Mouse (Mus musculus) limb, embryonic 15.5 days (tissue): Measurements from ENCODE around the gene Tmem160. TPM values are rescaled to one million over a fixed set of nuclear protein-coding genes. Genes with fewer than 3 reads are reported as not detected.

Experiments
- ATAC-seq: fragments of 200-750 bp; cut with Nextera tagmentation; 2 replicates; pipeline ENCODE4 v1.8.0; 2017; ENCODE audit warnings: low read depth, moderate TSS enrichment; ENCODE audit not compliant: insufficient number of reproducible peaks, low FRiP score, low TSS enrichment
- H3K27ac ChIP-seq: fragments of 300-500 bp; sonication (generic); 2 replicates; pipeline ENCODE4 v1.5.1; 2015; ENCODE audit warnings: moderate library complexity, mild to moderate bottlenecking, inconsistent platforms
- H3K27me3 ChIP-seq: fragments of 300-500 bp; sonication (generic); 2 replicates; pipeline ENCODE4 v1.6.1; 2015; ENCODE audit warnings: inconsistent platforms
- H3K36me3 ChIP-seq: fragments of 300-500 bp; sonication (generic); 2 replicates; pipeline ENCODE4 v1.6.1; 2015; ENCODE audit warnings: inconsistent platforms
- H3K4me1 ChIP-seq: fragments of 300-500 bp; sonication (generic); 2 replicates; pipeline ENCODE4 v1.6.1; 2015; ENCODE audit warnings: inconsistent platforms
- H3K4me2 ChIP-seq: fragments of 300-500 bp; sonication (generic); 2 replicates; pipeline ENCODE4 v1.6.1; 2015; ENCODE audit warnings: mild to moderate bottlenecking, inconsistent platforms
- H3K4me3 ChIP-seq: fragments of 300-500 bp; sonication (generic); 2 replicates; pipeline ENCODE4 v1.5.1; 2015; ENCODE audit warnings: mild to moderate bottlenecking, inconsistent platforms
- H3K9ac ChIP-seq: fragments of 300-500 bp; sonication (generic); 2 replicates; pipeline ENCODE4 v1.6.1; 2015; ENCODE audit warnings: inconsistent platforms
- H3K9me3 ChIP-seq: fragments of 300-500 bp; sonication (generic); 2 replicates; pipeline ENCODE4 v1.6.1; 2016; ENCODE audit warnings: inconsistent platforms
- WGBS: fragments of 180-500 bp; shearing (Covaris S2); methylation state at CpG from one replicate; pipeline ENCODE4 v1.1.7; 2015; 5-methylcytosine and 5-hydroxymethylcytosine counted together
- polyA plus RNA-seq: library from polyadenylated mRNA; unstranded; fragments of >200 nt; fragmentation: Nextera tagmentation; extraction: Ambion mirVana; gene quantifications from 2 replicates; pipeline ENCODE4 v1.2.1, GENCODE M21; 2015

Tmem160 gene
- polyA plus RNA-seq, 1 experiment from 2014 or later, result 39.2 TPM

- no peaks in the 10 kb centered on the region for H3K27me3 ChIP-seq
- H3K36me3 ChIP-seq, result peaks cover 44% of the 10 kb centered on the region
- ATAC-seq, result no peak
- H3K4me2 ChIP-seq, result no peak overlapping the region
- H3K4me3 ChIP-seq, result no peak overlapping the region
- H3K4me1 ChIP-seq, result no peaks in the 10 kb centered on the region
- no peaks in the 10 kb centered on the region for H3K9me3 ChIP-seq
- 80% methylated on average over 3 of the region's 3 CpGs for WGBS
- no peak overlapping the region for H3K9ac ChIP-seq
- H3K27ac ChIP-seq, result no peak overlapping the region
Measured at GRCm38 (mm10) chr7:16496260-16496659, 43.7 kb downstream of the Tmem160 start.

DNA sequence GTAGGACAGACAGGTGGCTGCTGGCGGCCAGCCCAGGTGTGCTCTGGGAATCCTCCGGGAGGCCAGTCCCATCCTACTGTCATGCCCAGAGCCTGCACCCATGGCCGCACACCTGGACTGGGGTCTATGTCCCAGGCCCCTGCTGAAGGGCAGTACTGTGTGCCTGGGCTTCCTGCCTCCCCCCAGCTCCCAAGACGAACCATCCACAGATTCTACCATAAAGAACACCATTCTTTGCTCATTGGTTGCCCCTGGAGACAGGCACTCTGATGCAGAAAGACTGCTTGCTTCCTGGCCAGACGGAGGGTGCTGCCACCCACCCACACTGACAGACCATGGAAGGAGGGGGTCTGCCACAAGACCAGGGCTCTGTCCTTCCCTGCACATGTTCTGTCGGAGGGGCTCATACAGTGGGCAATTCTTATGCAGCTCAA, 47.1 kb downstream of the Tmem160 start:
- 84% methylated on average over 6 of the region's 6 CpGs for WGBS
- no peak for ATAC-seq
- H3K4me1 ChIP-seq, result no peaks in the 10 kb centered on the region
- H3K9ac ChIP-seq, result no peak overlapping the region
- no peaks in the 10 kb centered on the region for H3K9me3 ChIP-seq
- H3K4me2 ChIP-seq, result no peak overlapping the region
- peaks cover 73% of the 10 kb centered on the region for H3K36me3 ChIP-seq
- no peaks in the 10 kb centered on the region for H3K27me3 ChIP-seq
- H3K27ac ChIP-seq, result no peak overlapping the region
- H3K4me3 ChIP-seq, result no peak overlapping the region

- no peaks in the 10 kb centered on the region for H3K27me3 ChIP-seq
- no peaks in the 10 kb centered on the region for H3K4me1 ChIP-seq
- H3K27ac ChIP-seq, result no peak overlapping the region
- 92% methylated on average over 4 of the region's 4 CpGs for WGBS
- H3K9ac ChIP-seq, result no peak overlapping the region
- no peaks in the 10 kb centered on the region for H3K9me3 ChIP-seq
- H3K36me3 ChIP-seq, result peaks cover 75% of the 10 kb centered on the region
- ATAC-seq, result no peak
- no peak overlapping the region for H3K4me2 ChIP-seq
- H3K4me3 ChIP-seq, result no peak overlapping the region
Measured at GRCm38 (mm10) chr7:16501571-16501970, 49.0 kb downstream of the Tmem160 start.

DNA sequence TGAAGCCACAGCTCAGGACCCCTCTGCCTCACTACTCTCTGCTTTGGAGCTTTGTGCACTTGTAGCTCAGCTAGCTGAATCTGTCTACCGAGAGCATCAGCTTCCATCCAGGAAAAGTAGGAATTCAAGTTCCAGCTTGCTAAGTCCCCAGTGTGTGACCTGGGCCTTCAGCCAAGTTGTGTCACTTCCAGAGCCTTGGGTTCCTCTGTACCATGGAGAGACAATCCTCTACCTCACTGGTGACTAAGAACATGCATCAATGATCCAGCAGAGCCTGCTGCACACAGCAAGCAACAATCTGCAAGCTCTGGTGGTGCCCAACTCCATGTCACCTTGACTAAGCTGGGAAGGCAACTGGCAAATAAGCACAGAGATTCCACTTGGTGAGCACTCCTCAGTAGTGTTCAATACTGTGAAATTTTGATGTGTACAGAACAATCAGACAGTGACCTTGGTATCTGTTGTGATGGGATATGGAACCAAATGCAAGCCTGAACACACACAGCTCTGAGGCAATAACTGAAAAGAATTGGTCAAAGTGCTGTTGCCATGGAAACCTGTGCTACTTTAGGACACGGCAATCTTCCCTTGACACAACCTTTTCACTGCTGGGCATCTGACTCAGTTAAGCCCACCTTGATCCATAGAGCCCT, 52.1 kb downstream of the Tmem160 start:
- no peak for ATAC-seq
- WGBS, result 69% methylated on average over 2 of the region's 2 CpGs
- H3K4me2 ChIP-seq, result no peak overlapping the region

More for the DNA sequence above, 52.1 kb downstream of the Tmem160 start:
- Histone ChIP-seq H3K4me1 (no peaks in the 10 kb centered on the region), H3K27ac (no peak overlapping the region), H3K36me3 (peaks cover 62% of the 10 kb centered on the region), H3K27me3 (no peaks in the 10 kb centered on the region), H3K4me3 (no peak overlapping the region), H3K9ac (no peak overlapping the region), H3K9me3 (no peaks in the 10 kb centered on the region)

Other genes starting within 250 kb of the Tmem160 start
- 12.1 and 13.5 TPM in 2 replicates for gene Dhx34, start 230.7 kb upstream of the Tmem160 start, polyA plus RNA-seq
- gene C5ar2, start 208.6 kb upstream of the Tmem160 start, polyA plus RNA-seq, result 0.17 and 0.26 TPM in 2 replicates
- gene C5ar1, start 193.2 kb upstream of the Tmem160 start, polyA plus RNA-seq, result 5.3 and 5.4 TPM in 2 replicates
- 23.9 and 28.1 TPM in 2 replicates for gene Inafm1, start 179.2 kb upstream of the Tmem160 start, polyA plus RNA-seq
- 26.6 and 27.0 TPM in 2 replicates for gene Ccdc9, start 166.0 kb upstream of the Tmem160 start, polyA plus RNA-seq
- gene Bbc3, start 144.4 kb upstream of the Tmem160 start, polyA plus RNA-seq, result 6.4 and 7.0 TPM in 2 replicates
- 282 and 287 TPM in 2 replicates for gene Sae1, start 65.0 kb upstream of the Tmem160 start, polyA plus RNA-seq
- 12.3 and 14.1 TPM in 2 replicates for gene Zc3h4, start 51.9 kb upstream of the Tmem160 start, polyA plus RNA-seq
- gene Npas1, start 24.9 kb downstream of the Tmem160 start, polyA plus RNA-seq, result 0.20 and 0.22 TPM in 2 replicates
- 14.3 and 15.7 TPM in 2 replicates for gene Arhgap35, start 162.2 kb downstream of the Tmem160 start, polyA plus RNA-seq
- gene Ceacam15, start 222.9 kb downstream of the Tmem160 start, polyA plus RNA-seq, result not detected in 2 replicates